Mouse (Mus musculus): ENCODE measurements around the gene Tsc22d1.

- TF ChIP-seq CTCF (IDR thresholded peaks at IDR 0.05) = no peak
- TF ChIP-seq POLR2A (IDR thresholded peaks at IDR 0.05; ENCODE audit: insufficient read depth, low read depth, low read length) = no peak
Observed at GRCm38 (mm10) chr14:76457696-76458095, 42.9 kb downstream of the Tsc22d1 start.
